Mouse (Mus musculus) ES-Bruce4 (cell line): ENCODE data around the gene Nipal3.

ENCODE experiments used
- CTCF ChIP-seq: IDR thresholded peaks from one replicate; pipeline ENCODE4 v1.8.1; 2011; ENCODE audit warnings: low read depth, low read length
- EP300 ChIP-seq: IDR thresholded peaks from 2 replicates; pipeline ENCODE4 v1.6.1; 2011; ENCODE audit warnings: low read depth, low read length; ENCODE audit not compliant: insufficient read depth
- POLR2A ChIP-seq: IDR thresholded peaks from one replicate; pipeline ENCODE4 v1.8.1; 2011; ENCODE audit warnings: low read length; ENCODE audit not compliant: insufficient read depth

DNA sequence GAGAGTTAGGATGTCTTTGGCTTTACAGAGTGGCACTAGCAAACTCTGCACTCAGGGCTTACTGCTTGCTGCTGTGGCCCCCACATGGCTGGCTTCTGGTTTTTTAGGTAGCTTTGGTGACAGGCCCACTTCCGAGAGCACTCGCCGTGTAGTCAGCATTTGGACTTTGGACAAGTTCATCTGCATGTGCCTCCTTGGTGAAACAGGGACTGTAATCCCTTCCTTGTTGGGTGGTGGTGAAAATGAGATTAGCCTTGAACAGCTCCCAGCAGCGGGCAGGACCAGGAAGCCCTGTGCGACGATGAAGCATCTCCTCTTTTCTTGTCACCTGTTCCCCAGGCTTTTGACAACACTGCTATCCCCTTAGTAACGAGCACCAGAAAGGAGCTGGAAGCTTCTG, 19.0 kb upstream of the Nipal3 start:
- TF ChIP-seq CTCF (no peak), POLR2A (no peak), EP300 (no peak)
